Mouse (Mus musculus): Measurements from ENCODE around the gene Tmem129. TPM values are rescaled to one million over a fixed set of nuclear protein-coding genes. Genes with fewer than 3 reads are reported as not detected.
A peak's percentile ranks its signal among the peaks of the same experiment; 100 is the strongest.

Gene Tmem129
- total RNA-seq, 1 experiment from 2014 or later: 27.7 TPM

- DNase-seq: no peak
Observed at GRCm38 (mm10) chr5:33687142-33687541, 28.9 kb upstream of the Tmem129 start.

GRCm38 (mm10) chr5:33684932-33685331 lies 26.7 kb upstream of the Tmem129 start:
- DNase-seq: no peak

GRCm38 (mm10) chr5:33683897-33684652 lies 25.9 kb upstream of the Tmem129 start:
- no peak for DNase-seq

- no peak for DNase-seq
Observed at GRCm38 (mm10) chr5:33682963-33683362, 24.7 kb upstream of the Tmem129 start.

- no peak for DNase-seq
Observed at GRCm38 (mm10) chr5:33681611-33682388, 23.6 kb upstream of the Tmem129 start.

- no peak for DNase-seq
Observed at GRCm38 (mm10) chr5:33681044-33681443, 22.8 kb upstream of the Tmem129 start.

- no peak for DNase-seq
Observed at GRCm38 (mm10) chr5:33678244-33678643, 20.0 kb upstream of the Tmem129 start.

- DNase-seq: peak; percentile 61
Observed at GRCm38 (mm10) chr5:33675964-33676363, 17.7 kb upstream of the Tmem129 start.

- DNase-seq: no peak
Observed at GRCm38 (mm10) chr5:33674439-33674838, 16.2 kb upstream of the Tmem129 start.

- DNase-seq: no peak
Observed at GRCm38 (mm10) chr5:33671659-33672058, 13.4 kb upstream of the Tmem129 start.

- DNase-seq: no peak
Observed at GRCm38 (mm10) chr5:33668223-33668622, 10.0 kb upstream of the Tmem129 start.

GRCm38 (mm10) chr5:33658664-33659050 lies 441 bp upstream of the Tmem129 start:
- no peak for DNase-seq

GRCm38 (mm10) chr5:33657251-33657786 lies 897 bp downstream of the Tmem129 start:
- no peak for DNase-seq

- no peak for DNase-seq
Observed at GRCm38 (mm10) chr5:33656739-33657138, 1.5 kb downstream of the Tmem129 start.

GRCm38 (mm10) chr5:33655251-33655840 lies 2.9 kb downstream of the Tmem129 start:
- DNase-seq: no peak

- DNase-seq: no peak
Observed at GRCm38 (mm10) chr5:33654424-33654823, 3.8 kb downstream of the Tmem129 start.

GRCm38 (mm10) chr5:33652783-33653173 lies 5.4 kb downstream of the Tmem129 start:
- no peak for DNase-seq

- DNase-seq: peak; percentile 95
Observed at GRCm38 (mm10) chr5:33651921-33652782, 6.1 kb downstream of the Tmem129 start, which contains the start of gene Slbp. Slbp (minus strand) TSS chr5:33652574.

GRCm38 (mm10) chr5:33651541-33651920 lies 6.7 kb downstream of the Tmem129 start:
- DNase-seq: no peak

GRCm38 (mm10) chr5:33651017-33651416 lies 7.2 kb downstream of the Tmem129 start:
- DNase-seq: no peak

- DNase-seq: no peak
Observed at GRCm38 (mm10) chr5:33640652-33641051, 17.6 kb downstream of the Tmem129 start.

GRCm38 (mm10) chr5:33638826-33639225 lies 19.4 kb downstream of the Tmem129 start:
- no peak for DNase-seq
